Mouse (Mus musculus) liver, embryonic 16.5 days (tissue): Measurements from ENCODE around the gene Hoxd9. TPM values are rescaled to one million over a fixed set of nuclear protein-coding genes. Genes with fewer than 3 reads are reported as not detected.

Source experiments
- ATAC-seq: fragments of 200-750 bp; cut with Nextera tagmentation; 2 replicates; pipeline ENCODE4 v1.8.0; 2017; ENCODE audit warnings: low read depth, mild to moderate bottlenecking, moderate number of reproducible peaks, moderate library complexity
- H3K27ac ChIP-seq: fragments of 300-500 bp; sonication (generic); 2 replicates; pipeline ENCODE4 v1.5.1; 2014; ENCODE audit warnings: mild to moderate bottlenecking, low read length
- H3K27me3 ChIP-seq: fragments of 300-500 bp; sonication (generic); 2 replicates; pipeline ENCODE4 v1.6.1; 2014; ENCODE audit warnings: low read depth, low read length, mixed read lengths; ENCODE audit not compliant: control insufficient read depth, insufficient read depth
- H3K36me3 ChIP-seq: fragments of 300-500 bp; sonication (generic); 2 replicates; pipeline ENCODE4 v1.6.1; 2014; ENCODE audit warnings: mild to moderate bottlenecking; ENCODE audit not compliant: control insufficient read depth, insufficient read depth
- H3K4me1 ChIP-seq: fragments of 300-500 bp; sonication (generic); 2 replicates; pipeline ENCODE4 v1.6.1; 2014; ENCODE audit warnings: low read depth, low read length, mixed read lengths; ENCODE audit not compliant: control insufficient read depth
- H3K4me2 ChIP-seq: fragments of 300-500 bp; sonication (generic); 2 replicates; pipeline ENCODE4 v1.6.1; 2014; ENCODE audit warnings: low read depth, low read length, mixed read lengths
- H3K4me3 ChIP-seq: fragments of 300-500 bp; sonication (generic); 2 replicates; pipeline ENCODE4 v1.5.1; 2014; ENCODE audit warnings: low read depth, mild to moderate bottlenecking, low read length
- H3K9ac ChIP-seq: fragments of 300-500 bp; sonication (generic); 2 replicates; pipeline ENCODE4 v1.6.1; 2014; ENCODE audit warnings: low read depth, low read length
- H3K9me3 ChIP-seq: fragments of 300-500 bp; sonication (generic); replicated peaks from 2 replicates; pipeline ENCODE4 v1.6.1; 2016; ENCODE audit warnings: low read length; ENCODE audit not compliant: control insufficient read depth
- WGBS: fragments of 180-500 bp; shearing (Covaris S2); extraction: QIAGEN DNeasy Blood & Tissue Kit; methylation state at CpG from one replicate; pipeline ENCODE4 v1.1.7; 2014; ENCODE audit not compliant: insufficient replicate concordance; 5-methylcytosine and 5-hydroxymethylcytosine counted together
- polyA plus RNA-seq: library from polyadenylated mRNA; unstranded; fragments of >200 nt; fragmentation: Nextera tagmentation; extraction: Ambion mirVana; gene quantifications from 2 replicates; pipeline ENCODE4 v1.2.1, GENCODE M21; 2015

The Hoxd9 gene
- polyA plus RNA-seq, 1 experiment from 2014 or later = not detected

DNA sequence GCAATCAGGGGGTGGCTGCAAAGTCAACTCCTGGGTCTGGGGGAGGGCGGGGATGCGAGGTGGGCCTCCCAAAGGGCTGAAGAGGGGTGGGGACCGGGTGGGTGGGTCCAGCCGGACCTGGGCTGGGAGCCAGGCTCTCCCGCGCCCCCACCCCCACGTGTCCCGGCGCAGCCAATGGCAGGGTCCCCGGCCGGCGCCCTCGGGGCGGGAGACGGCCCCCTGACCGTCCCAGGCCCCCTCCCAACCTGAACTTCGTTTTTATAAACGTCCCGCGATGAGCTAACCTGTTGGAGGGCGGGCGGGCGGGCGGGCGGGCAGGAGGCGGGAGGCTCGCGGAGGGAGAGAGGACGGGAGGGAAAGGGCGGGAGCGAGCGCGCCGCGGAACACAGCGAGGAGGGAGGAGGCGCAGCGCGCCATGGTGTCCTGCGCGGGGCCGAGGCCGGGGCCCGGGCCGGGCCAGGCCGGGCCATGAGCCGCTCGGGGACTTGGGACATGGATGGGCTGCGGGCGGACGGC is 29.6 kb upstream of the Hoxd9 start, which contains the start of gene Hoxd13:
TSS of gene Hoxd13 (plus strand) at position 469 of the 516 bp plus-strand sequence.
- ATAC-seq = no peak
- 0% methylated on average over 29 of the region's 51 CpGs for WGBS
- no peak within 1 kb of the TSS for H3K27ac ChIP-seq
- no peak within 1 kb of the TSS for H3K9ac ChIP-seq
- no peaks in the 10 kb centered on the region for H3K9me3 ChIP-seq
- H3K4me2 ChIP-seq = peak within 1 kb of the TSS; percentile 55
- peak within 1 kb of the TSS; percentile 36 for H3K4me3 ChIP-seq
- no peaks in the 10 kb centered on the region for H3K4me1 ChIP-seq
- H3K27me3 ChIP-seq = peaks cover 94% of the 10 kb centered on the region
- no peaks in the 10 kb centered on the region for H3K36me3 ChIP-seq

DNA sequence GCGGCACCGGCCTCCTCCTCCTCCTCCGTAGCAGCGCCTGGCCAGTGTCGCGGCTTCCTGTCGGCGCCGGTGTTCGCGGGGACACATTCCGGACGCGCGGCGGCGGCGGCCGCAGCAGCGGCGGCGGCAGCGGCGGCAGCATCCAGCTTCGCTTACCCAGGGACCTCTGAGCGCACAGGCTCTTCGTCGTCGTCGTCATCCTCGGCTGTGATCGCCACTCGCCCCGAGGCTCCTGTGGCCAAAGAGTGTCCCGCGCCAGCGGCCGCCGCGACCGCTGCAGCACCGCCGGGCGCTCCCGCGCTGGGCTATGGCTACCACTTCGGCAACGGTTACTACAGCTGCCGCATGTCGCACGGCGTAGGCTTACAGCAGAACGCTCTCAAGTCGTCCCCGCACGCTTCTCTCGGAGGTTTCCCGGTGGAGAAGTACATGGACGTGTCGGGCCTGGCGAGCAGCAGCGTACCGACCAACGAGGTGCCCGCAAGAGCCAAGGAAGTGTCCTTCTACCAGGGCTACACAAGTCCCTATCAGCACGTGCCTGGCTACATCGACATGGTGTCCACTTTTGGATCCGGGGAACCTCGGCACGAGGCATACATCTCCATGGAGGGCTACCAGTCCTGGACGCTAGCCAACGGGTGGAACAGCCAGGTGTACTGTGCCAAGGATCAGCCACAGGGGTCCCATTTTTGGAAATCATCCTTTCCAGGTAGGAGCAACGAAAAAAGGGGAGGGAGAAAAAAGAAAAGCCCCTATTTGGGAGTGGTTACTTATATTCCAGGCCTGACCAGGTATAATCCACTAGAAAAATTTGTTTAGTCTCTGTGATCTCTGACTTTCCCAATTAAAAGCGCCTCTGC is 28.9 kb upstream of the Hoxd9 start:
- H3K27me3 ChIP-seq = peaks cover 95% of the 10 kb centered on the region
- WGBS = under 1% methylated on average over 50 of the region's 74 CpGs
- no peak for ATAC-seq

DNA sequence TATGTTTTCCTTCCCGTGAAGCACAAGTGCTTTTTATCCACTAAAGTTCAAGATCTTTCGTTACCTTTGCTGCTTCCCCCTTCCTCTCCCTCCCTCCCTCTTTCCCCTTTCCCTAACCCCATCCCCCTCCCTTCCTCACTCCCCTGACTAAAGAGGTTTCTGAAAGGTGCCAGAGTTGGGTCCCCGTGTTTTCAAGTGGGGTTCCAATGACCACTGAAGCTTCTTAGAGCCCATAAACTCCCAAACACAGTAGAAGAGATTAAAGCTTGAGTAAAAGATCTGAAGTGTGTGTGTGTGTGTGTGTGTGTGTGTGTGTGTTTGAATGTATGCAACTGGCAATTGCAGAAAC is 28.3 kb upstream of the Hoxd9 start:
- H3K36me3 ChIP-seq = no peaks in the 10 kb centered on the region
- 2% methylated on average over 3 of the region's 3 CpGs for WGBS
- H3K4me3 ChIP-seq = no peak overlapping the region
- no peak overlapping the region for H3K4me2 ChIP-seq
- no peaks in the 10 kb centered on the region for H3K4me1 ChIP-seq
- H3K27me3 ChIP-seq = peaks cover 95% of the 10 kb centered on the region
- no peaks in the 10 kb centered on the region for H3K9me3 ChIP-seq
- ATAC-seq = no peak
- no peak overlapping the region for H3K27ac ChIP-seq
- H3K9ac ChIP-seq = no peak overlapping the region

More for the DNA sequence above, 28.9 kb upstream of the Hoxd9 start:
- H3K4me3 ChIP-seq = peak overlapping the region; percentile 36
- no peak overlapping the region for H3K27ac ChIP-seq
- no peaks in the 10 kb centered on the region for H3K36me3 ChIP-seq
- no peaks in the 10 kb centered on the region for H3K9me3 ChIP-seq
- peak overlapping the region; percentile 55 for H3K4me2 ChIP-seq
- no peak overlapping the region for H3K9ac ChIP-seq
- H3K4me1 ChIP-seq = no peaks in the 10 kb centered on the region

DNA sequence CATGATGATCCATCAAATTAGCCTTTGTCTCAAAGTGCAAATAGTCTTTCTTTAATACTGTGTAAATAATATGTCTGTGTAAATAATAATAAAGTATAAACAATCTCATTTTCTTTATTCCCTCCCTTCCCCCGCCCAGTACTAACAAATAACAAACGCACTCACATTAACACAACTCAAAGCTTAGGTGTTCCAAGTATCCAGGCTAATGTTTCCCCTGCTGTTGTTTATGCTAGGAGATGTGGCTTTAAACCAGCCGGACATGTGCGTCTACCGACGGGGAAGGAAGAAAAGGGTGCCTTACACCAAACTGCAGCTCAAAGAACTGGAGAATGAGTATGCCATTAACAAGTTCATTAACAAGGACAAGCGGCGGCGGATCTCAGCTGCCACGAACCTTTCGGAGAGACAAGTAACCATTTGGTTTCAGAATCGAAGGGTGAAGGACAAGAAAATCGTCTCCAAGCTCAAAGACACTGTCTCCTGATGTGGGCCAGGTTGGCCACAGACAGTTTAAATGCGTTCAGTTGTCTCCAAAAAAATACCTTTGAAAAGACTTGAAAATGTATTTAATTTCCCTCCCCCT is 27.8 kb upstream of the Hoxd9 start:
- no peak overlapping the region for H3K27ac ChIP-seq
- no peaks in the 10 kb centered on the region for H3K9me3 ChIP-seq
- H3K4me1 ChIP-seq = no peaks in the 10 kb centered on the region
- H3K36me3 ChIP-seq = no peaks in the 10 kb centered on the region
- ATAC-seq = no peak
- H3K4me3 ChIP-seq = no peak overlapping the region
- under 1% methylated on average over 14 of the region's 14 CpGs for WGBS
- H3K9ac ChIP-seq = no peak overlapping the region
- peaks cover 95% of the 10 kb centered on the region for H3K27me3 ChIP-seq
- no peak overlapping the region for H3K4me2 ChIP-seq

DNA sequence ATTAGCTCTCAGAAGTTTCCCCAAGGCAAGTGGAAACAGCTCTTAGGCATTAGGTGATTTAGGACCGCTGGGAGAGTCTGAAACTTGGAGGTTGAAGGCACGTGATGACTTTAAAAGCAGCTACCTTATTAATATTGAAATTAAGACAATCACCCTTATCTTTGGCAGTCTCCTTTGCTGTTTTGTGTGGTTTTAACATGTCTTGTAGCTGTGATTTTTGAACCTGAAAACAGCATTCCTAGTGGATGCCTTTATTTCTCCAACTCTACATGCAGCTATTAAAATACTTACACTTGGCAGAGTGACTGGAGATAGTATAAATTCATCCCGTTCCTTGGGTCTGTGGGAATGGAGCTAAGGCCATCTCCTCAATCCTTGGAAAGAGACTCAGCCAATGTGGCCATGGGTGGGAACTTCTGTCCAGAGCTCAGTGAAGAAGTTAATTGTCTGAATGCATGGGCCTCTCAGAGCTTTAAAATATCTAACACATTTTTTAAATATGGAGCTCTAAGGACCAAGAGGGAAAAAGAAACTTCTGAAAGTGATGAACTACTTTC is 26.8 kb upstream of the Hoxd9 start:
- Histone ChIP-seq H3K4me2 (no peak overlapping the region), H3K27ac (no peak overlapping the region), H3K9ac (no peak overlapping the region), H3K4me1 (no peaks in the 10 kb centered on the region), H3K9me3 (no peaks in the 10 kb centered on the region), H3K27me3 (peaks cover 96% of the 10 kb centered on the region), H3K36me3 (no peaks in the 10 kb centered on the region), H3K4me3 (no peak overlapping the region)
- WGBS = 5% methylated on average over 3 of the region's 3 CpGs
- ATAC-seq = no peak

DNA sequence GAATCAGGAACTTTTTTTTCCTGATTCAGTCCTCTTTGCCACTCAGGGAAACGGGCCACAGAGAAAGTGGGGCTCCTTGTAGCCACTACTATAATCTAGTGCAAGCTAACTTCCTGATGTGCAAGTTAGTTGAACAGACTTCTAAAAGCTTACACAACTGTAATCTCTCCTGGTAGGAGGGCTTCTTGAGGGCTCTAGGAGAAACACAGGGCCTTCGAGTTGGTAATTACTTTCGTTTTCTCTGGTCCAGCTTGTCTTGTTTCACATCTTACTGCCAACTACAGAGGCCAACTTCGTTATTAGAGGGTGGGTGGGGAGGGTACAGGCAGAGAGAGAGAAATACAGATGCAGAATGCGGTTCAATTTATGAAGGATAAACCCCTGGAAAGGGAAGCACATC is 25.7 kb upstream of the Hoxd9 start:
- 0 out of 2 replicates have a peak overlapping the region, but pooled peaks have one; percentile 11 for H3K4me2 ChIP-seq
- no peaks in the 10 kb centered on the region for H3K9me3 ChIP-seq
- peaks cover 98% of the 10 kb centered on the region for H3K27me3 ChIP-seq
- H3K36me3 ChIP-seq = no peaks in the 10 kb centered on the region
- H3K4me1 ChIP-seq = no peaks in the 10 kb centered on the region
- H3K4me3 ChIP-seq = no peak overlapping the region
- H3K9ac ChIP-seq = no peak overlapping the region
- ATAC-seq = no peak
- WGBS = 8% methylated on average over 5 of the region's 5 CpGs
- H3K27ac ChIP-seq = no peak overlapping the region

DNA sequence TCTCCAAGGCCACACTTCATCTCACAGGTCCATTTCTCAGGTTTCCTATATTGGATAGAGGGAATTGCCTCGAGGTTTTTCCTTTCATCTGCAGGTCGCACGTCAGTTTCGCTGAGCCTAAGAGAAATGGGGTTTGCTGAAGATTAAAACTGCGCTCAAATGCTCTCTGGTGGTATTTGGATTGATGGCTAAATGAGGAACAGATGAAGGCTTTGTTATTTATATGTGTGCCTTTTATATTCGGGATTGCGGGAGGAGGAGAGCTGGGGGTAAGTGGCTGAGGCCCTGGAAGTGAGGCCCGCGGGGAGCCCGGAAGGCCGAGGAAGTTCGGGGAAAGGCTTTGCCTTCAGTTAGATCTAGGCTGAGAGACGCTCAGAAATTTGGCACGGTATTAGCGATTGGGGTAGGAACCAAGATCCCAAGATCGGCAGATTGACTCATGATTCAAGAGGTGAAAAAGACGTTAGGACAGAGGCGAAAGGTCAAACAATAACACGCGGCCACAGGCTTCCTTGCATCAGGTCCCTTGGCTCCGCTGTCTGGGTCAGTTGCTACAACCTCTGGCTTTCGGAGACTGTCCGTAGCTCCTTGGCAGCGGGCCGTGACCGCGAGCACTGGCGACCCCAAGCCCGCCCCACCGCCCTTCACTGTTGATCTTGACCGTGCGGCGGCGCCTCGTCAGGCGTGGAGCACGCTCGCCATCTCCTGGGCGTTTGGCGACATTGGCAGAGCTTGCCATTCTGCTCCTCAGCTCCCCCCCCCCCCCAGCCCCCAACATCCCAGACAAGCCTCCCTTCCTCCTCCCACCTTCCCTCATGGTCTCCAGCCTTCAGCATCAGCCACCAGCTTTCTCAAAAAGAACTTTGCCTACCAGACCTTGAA is 24.8 kb upstream of the Hoxd9 start:
- H3K27ac ChIP-seq = no peak overlapping the region
- no peaks in the 10 kb centered on the region for H3K9me3 ChIP-seq
- H3K36me3 ChIP-seq = no peaks in the 10 kb centered on the region
- no peaks in the 10 kb centered on the region for H3K4me1 ChIP-seq
- peaks cover 97% of the 10 kb centered on the region for H3K27me3 ChIP-seq
- WGBS = 2% methylated on average over 40 of the region's 40 CpGs
- ATAC-seq = no peak
- H3K9ac ChIP-seq = no peak overlapping the region
- peak overlapping the region; percentile 40 for H3K4me2 ChIP-seq
- peak overlapping the region; percentile 24 for H3K4me3 ChIP-seq

DNA sequence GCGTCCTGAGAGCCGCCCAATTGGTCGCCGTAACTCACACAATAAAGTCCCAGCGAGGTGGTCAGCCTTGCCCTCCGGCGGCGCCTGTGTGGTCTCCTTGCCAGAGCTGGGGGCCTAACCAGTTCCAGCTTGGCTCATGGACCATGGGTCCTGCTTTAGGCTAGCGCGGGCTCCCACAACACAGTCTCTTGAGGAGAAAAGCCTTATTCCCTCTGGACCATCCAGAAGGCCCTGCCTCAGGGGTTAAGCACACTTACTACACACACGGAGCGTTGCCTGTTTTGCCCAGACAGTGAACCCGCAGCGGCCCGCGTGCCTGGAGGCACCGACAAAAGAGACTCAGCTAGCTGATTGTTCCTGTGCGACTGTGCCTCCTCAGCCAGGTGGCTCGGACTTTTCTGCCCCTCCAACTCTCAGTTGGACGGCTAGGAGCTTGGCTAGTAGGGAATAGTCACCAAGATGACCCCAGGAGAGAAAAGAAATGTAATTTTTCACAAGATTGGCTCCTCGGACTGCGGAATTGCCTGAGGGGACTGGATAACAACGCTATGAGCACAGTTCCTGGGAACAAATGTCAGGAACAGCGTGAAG is 23.6 kb upstream of the Hoxd9 start:
- no peak for ATAC-seq
- WGBS = 2% methylated on average over 24 of the region's 24 CpGs
- Histone ChIP-seq H3K36me3 (no peaks in the 10 kb centered on the region), H3K4me3 (no peak overlapping the region), H3K4me2 (no peak overlapping the region), H3K27ac (no peak overlapping the region), H3K9ac (no peak overlapping the region), H3K9me3 (no peaks in the 10 kb centered on the region), H3K4me1 (no peaks in the 10 kb centered on the region), H3K27me3 (peaks cover 95% of the 10 kb centered on the region)
